Mouse (Mus musculus): ENCODE measurements around the gene Bcan. TPM values are rescaled to one million over a fixed set of nuclear protein-coding genes. Genes with fewer than 3 reads are reported as not detected.

Gene Bcan
- polyA plus RNA-seq (2012; rRNA removed) = 1.8 and 2.2 TPM in 2 replicates

DNA sequence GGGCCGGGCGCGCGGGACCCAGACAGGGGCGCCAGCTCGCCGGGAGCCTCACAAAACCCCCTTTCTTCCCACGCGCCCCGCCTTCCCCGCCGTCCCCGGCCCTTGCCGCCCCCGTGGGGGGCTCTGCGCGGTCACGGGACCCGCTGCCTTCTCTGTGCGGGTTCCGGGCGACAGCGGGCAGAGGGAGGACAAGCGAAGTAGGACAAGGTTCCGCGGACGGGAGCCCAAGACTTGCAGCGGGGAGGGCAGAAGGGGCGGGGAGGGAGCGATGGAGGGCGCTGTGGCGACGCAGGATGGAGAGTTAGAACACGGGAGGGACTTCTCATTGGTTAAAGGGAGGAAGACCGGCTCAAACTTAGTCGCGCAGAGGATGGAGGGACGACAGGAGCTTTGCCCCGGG is at the start of gene Bcan:
Gene Bcan (minus strand): TSS at position 50 of the 400 bp plus-strand sequence.

GRCm38 (mm10) chr3:88042661-88043421 is 42.8 kb upstream of the Bcan start, which contains the start of gene Gpatch4:
Gene Gpatch4 (plus strand): TSS chr3:88043108.

DNA sequence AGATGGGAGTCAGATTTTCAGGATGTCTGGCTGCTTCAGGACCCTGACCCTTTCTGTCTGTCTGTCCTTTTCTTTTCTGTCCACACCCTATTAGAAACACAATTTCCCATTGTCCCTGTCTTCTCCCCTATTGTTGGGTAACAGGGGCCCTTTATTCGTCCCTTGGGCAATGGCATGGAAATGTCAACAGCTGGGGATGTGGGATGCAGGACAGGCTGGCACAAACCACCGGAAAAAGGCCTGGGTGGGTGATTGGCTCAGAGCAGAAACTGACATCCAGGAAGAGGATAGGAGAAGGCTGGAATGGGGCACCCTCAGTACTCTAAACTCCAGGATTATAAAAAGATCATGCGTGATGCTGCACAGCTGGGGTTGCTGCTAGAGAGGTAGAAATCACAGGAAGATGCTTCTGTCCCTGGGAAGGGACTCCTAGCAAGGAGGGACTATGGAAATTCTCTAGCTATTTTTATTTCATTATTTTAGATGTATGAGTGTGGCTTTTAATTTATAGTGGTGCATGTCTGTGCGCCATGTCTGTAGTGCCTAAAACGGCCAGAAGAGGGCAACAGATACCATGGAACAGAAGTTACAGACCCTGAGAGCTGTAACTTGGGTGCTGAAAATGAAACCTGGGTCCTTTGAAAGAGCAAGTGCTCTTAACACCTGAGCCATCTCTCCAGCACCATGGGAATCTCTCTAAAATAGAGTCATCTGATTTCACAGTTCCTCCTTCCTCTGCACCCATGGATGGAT is 27.6 kb upstream of the Bcan start, which contains the start of gene Hapln2:
Gene Hapln2 (minus strand): TSS at position 150 of the 753 bp plus-strand sequence.

DNA sequence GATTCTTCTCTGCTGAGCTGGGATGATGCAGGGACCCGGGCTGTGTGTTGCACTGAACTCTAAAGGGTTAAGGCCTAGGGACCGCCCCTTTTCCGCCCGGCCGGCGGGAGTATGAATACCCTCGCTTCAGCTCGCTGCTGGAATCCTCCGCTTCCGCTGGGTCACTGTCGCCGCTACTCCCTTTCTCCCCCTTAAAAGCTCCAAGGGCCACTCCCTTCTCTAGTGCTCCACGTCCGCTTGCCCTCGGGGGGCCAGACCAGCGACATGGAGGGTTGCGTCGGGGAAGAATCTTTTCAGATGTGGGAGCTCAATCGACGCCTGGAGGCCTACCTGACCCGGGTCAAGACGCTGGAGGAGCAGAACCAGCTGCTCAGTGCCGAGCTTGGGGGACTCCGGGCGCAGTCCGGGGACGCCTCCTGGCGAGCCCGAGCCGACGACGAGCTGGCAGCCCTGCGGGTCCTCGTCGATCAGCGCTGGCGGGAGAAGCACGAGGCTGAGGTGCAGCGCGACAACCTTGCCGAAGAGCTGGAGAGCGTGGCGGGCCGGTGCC is 29.0 kb downstream of the Bcan start, which contains the start of gene Nes:
Gene Nes (plus strand): TSS at position 140 of the 550 bp plus-strand sequence.

GRCm38 (mm10) chr3:87948378-87949265 is 51.4 kb downstream of the Bcan start, which contains the start of gene Crabp2:
Gene Crabp2 (plus strand): TSS chr3:87948666.

Other genes with a start within 250 kb of the Bcan start
- gene Ntrk1, start 205.1 kb downstream of the Bcan start, polyA plus RNA-seq (2012; rRNA removed) = 0.10 and 0.25 TPM in 2 replicates
- gene Insrr, start 203.3 kb downstream of the Bcan start, polyA plus RNA-seq (2012; rRNA removed) = 5.6 and 11.1 TPM in 2 replicates
- gene Pear1, start 175.9 kb downstream of the Bcan start, polyA plus RNA-seq (2012; rRNA removed) = 33.1 and 38.2 TPM in 2 replicates
- 0.86 TPM in 2 replicates for gene Sh2d2a, start 153.5 kb downstream of the Bcan start, polyA plus RNA-seq (2012; rRNA removed)
- gene Prcc, start 114.6 kb downstream of the Bcan start, polyA plus RNA-seq (2012; rRNA removed) = 28.8 and 34.8 TPM in 2 replicates
- 71.1 and 78.8 TPM in 2 replicates for gene Hdgf, start 93.9 kb downstream of the Bcan start, polyA plus RNA-seq (2012; rRNA removed)
- gene Mrpl24, start 80.7 kb downstream of the Bcan start, polyA plus RNA-seq (2012; rRNA removed) = 30.3 and 34.7 TPM in 2 replicates
- 8.5 and 10.1 TPM in 2 replicates for gene Isg20l2, start 69.9 kb downstream of the Bcan start, polyA plus RNA-seq (2012; rRNA removed)
- gene Rrnad1, start 69.5 kb downstream of the Bcan start, polyA plus RNA-seq (2012; rRNA removed) = 28.7 and 33.5 TPM in 2 replicates
- not detected in 2 replicates for gene Crabp2, start 51.6 kb downstream of the Bcan start, polyA plus RNA-seq (2012; rRNA removed)
- 1.5 and 1.6 TPM in 2 replicates for gene Nes, start 29.2 kb downstream of the Bcan start, polyA plus RNA-seq (2012; rRNA removed)
- gene Hapln2, start 27.4 kb upstream of the Bcan start, polyA plus RNA-seq (2012; rRNA removed) = not detected in 2 replicates
- gene Gpatch4, start 42.9 kb upstream of the Bcan start, polyA plus RNA-seq (2012; rRNA removed) = 2.9 and 3.4 TPM in 2 replicates
- 60.6 and 65.0 TPM in 2 replicates for gene Naxe, start 58.3 kb upstream of the Bcan start, polyA plus RNA-seq (2012; rRNA removed)
- gene Ttc24, start 78.1 kb upstream of the Bcan start, polyA plus RNA-seq (2012; rRNA removed) = not detected in 2 replicates
- 14.6 and 15.6 TPM in 2 replicates for gene Iqgap3, start 81.7 kb upstream of the Bcan start, polyA plus RNA-seq (2012; rRNA removed)
- gene Mef2d, start 142.1 kb upstream of the Bcan start, polyA plus RNA-seq (2012; rRNA removed) = 96.8 and 113 TPM in 2 replicates

All from colon, adult 2 months (tissue).